Mouse (Mus musculus): ENCODE results near the gene Themis. TPM values are rescaled to one million over a fixed set of nuclear protein-coding genes. Genes with fewer than 3 reads are reported as not detected.
A peak's percentile ranks its signal among the peaks of the same experiment; 100 is the strongest.

Themis gene
- total RNA-seq, 2 experiments from 2014 or later: 0.30 to 1.3 TPM

- no peak for DNase-seq
These were observed 137.0 kb downstream of the Themis start for GRCm38 (mm10) chr10:28805160-28805559.

GRCm38 (mm10) chr10:28811928-28812570 is 143.9 kb downstream of the Themis start:
- no peak for DNase-seq

- no peak for DNase-seq
These were observed 144.4 kb downstream of the Themis start for GRCm38 (mm10) chr10:28812571-28812936.

GRCm38 (mm10) chr10:28816160-28816559 is 148.0 kb downstream of the Themis start:
- no peak for DNase-seq

GRCm38 (mm10) chr10:28822320-28822719 is 154.2 kb downstream of the Themis start:
- no peak for DNase-seq

- DNase-seq: no peak
These were observed 174.4 kb downstream of the Themis start for GRCm38 (mm10) chr10:28842605-28843004.

GRCm38 (mm10) chr10:28843755-28844717 is 175.9 kb downstream of the Themis start:
- DNase-seq: peak; percentile 7 to 57

- no peak for DNase-seq
These were observed 188.0 kb downstream of the Themis start for GRCm38 (mm10) chr10:28856154-28856553.

GRCm38 (mm10) chr10:28870580-28871354 is 202.6 kb downstream of the Themis start:
- DNase-seq: no peak

GRCm38 (mm10) chr10:28874605-28875004 is 206.4 kb downstream of the Themis start:
- DNase-seq: no peak

GRCm38 (mm10) chr10:28887643-28888042 is 219.5 kb downstream of the Themis start:
- DNase-seq: no peak

- no peak for DNase-seq
These were observed 222.7 kb downstream of the Themis start for GRCm38 (mm10) chr10:28890886-28891285.

- no peak for DNase-seq
These were observed 230.2 kb downstream of the Themis start for GRCm38 (mm10) chr10:28898351-28898750.

Measured in heart, adult 18-20 months (tissue).